Mouse (Mus musculus) B cell, adult 67 days (primary cell): ENCODE measurements around the gene Tarm1. TPM values are rescaled to one million over a fixed set of nuclear protein-coding genes. Genes with fewer than 3 reads are reported as not detected.

Experiments used
- total RNA-seq, 2 experiments: library from RNA; stranded (reverse); gene quantifications; 4 replicates each; pipeline ENCODE4 v1.2.4; 2023

The Tarm1 gene
- total RNA-seq = not detected

GRCm38 (mm10) chr7:3502439-3502838 lies at the start of gene Tarm1:
TSS of gene Tarm1 (minus strand) at chr7:3502624.

Other genes starting within 250 kb of the Tarm1 start
- 10 to 100 TPM; 56.8 to 97.7 TPM for gene Myadm, start 213.5 kb downstream of the Tarm1 start, total RNA-seq
- 10 to 100 TPM in 1 of 2 experiments, 1 to 10 TPM in 1; 7.9 to 16.6 TPM for gene Prkcg, start 213.4 kb downstream of the Tarm1 start, total RNA-seq
- not detected for gene Cacng7, start 169.7 kb downstream of the Tarm1 start, total RNA-seq
- not detected for gene Cacng8, start 111.9 kb downstream of the Tarm1 start, total RNA-seq
- not detected for gene Cacng6, start 78.4 kb downstream of the Tarm1 start, total RNA-seq
- not detected for gene Oscar, start 113.5 kb upstream of the Tarm1 start, total RNA-seq
- gene Ndufa3, start 114.7 kb upstream of the Tarm1 start, total RNA-seq = 100 to 1,000 TPM; 279 to 317 TPM
- gene Tfpt, start 127.3 kb upstream of the Tarm1 start, total RNA-seq = 10 to 100 TPM; 22.5 to 23.8 TPM
- gene Prpf31, start 127.4 kb upstream of the Tarm1 start, total RNA-seq = 10 to 100 TPM; 62.1 to 76.9 TPM
- 100 to 1,000 TPM; 124 to 138 TPM for gene Cnot3, start 142.6 kb upstream of the Tarm1 start, total RNA-seq
- 10 to 100 TPM; 10.8 to 11.4 TPM for gene Leng1, start 163.2 kb upstream of the Tarm1 start, total RNA-seq
- gene Tmc4, start 174.9 kb upstream of the Tarm1 start, total RNA-seq = 10 to 100 TPM in 1 of 2 experiments, 1 to 10 TPM in 1; 7.6 to 11.1 TPM
- gene Tsen34, start 190.2 kb upstream of the Tarm1 start, total RNA-seq = 10 to 100 TPM; 34.0 to 43.8 TPM
- 10 to 100 TPM; 67.2 to 71.9 TPM for gene Mboat7, start 190.9 kb upstream of the Tarm1 start, total RNA-seq
- gene Rps9, start 201.4 kb upstream of the Tarm1 start, total RNA-seq = 1,000 to 10,000 TPM; 1,992 to 2,030 TPM
- gene Pirb, start 217.8 kb upstream of the Tarm1 start, total RNA-seq = 10 to 100 TPM; 34.6 to 37.2 TPM